Mouse (Mus musculus) heart, embryonic 14.5 days (tissue): ENCODE measurements around the gene Hsd3b2. TPM values are rescaled to one million over a fixed set of nuclear protein-coding genes. Genes with fewer than 3 reads are reported as not detected.

Experiments used
- ATAC-seq: fragments of 200-750 bp; cut with Nextera tagmentation; 2 replicates; pipeline ENCODE4 v1.8.0; 2017; ENCODE audit warnings: low read depth, moderate TSS enrichment; ENCODE audit not compliant: insufficient number of reproducible peaks, insufficient read depth, low FRiP score
- H3K27ac ChIP-seq, 2 experiments: fragments of 200-500 bp in 1 of 2; fragments of 300-500 bp in 1 of 2; sonication (generic) in 1 of 2; replicated peaks in 1 of 2; 2 replicates each; pipeline ENCODE4 v1.5.1; 2012 to 2014; ENCODE audit warnings: low read depth in 2 of 2, low read length in 2 of 2, control low read depth in 1 of 2, mild to moderate bottlenecking in 1 of 2, mixed read lengths in 1 of 2; ENCODE audit not compliant: control insufficient read depth in 1 of 2, insufficient read depth in 1 of 2
- H3K27me3 ChIP-seq: fragments of 300-500 bp; sonication (generic); 2 replicates; pipeline ENCODE4 v1.6.1; 2014; ENCODE audit warnings: mild to moderate bottlenecking, low read length, control low read depth; ENCODE audit not compliant: control insufficient read depth, insufficient read depth
- H3K36me3 ChIP-seq: fragments of 300-500 bp; sonication (generic); 2 replicates; pipeline ENCODE4 v1.6.1; 2014; ENCODE audit warnings: mild to moderate bottlenecking, control low read depth, low read length, mixed read lengths; ENCODE audit not compliant: control insufficient read depth, insufficient read depth
- H3K4me1 ChIP-seq, 2 experiments: fragments of 200-500 bp in 1 of 2; fragments of 300-500 bp in 1 of 2; sonication (generic) in 1 of 2; 2 replicates each; pipeline ENCODE4 v1.6.1; 2012 to 2014; ENCODE audit warnings: low read length in 2 of 2, control low read depth in 1 of 2, mixed read lengths in 1 of 2; ENCODE audit not compliant: control insufficient read depth in 2 of 2, insufficient read depth in 2 of 2
- H3K4me2 ChIP-seq: fragments of 300-500 bp; sonication (generic); 2 replicates; pipeline ENCODE4 v1.6.1; 2014; ENCODE audit warnings: mild to moderate bottlenecking, low read length
- H3K4me3 ChIP-seq, 2 experiments: fragments of 200-500 bp in 1 of 2; fragments of 300-500 bp in 1 of 2; sonication (generic) in 1 of 2; 2 replicates each; pipeline ENCODE4 v1.5.1; 2012 to 2014; ENCODE audit warnings: low read length in 2 of 2, mild to moderate bottlenecking in 2 of 2, control low read depth in 1 of 2, low read depth in 1 of 2, moderate library complexity in 1 of 2; ENCODE audit not compliant: control insufficient read depth in 1 of 2, insufficient read depth in 1 of 2
- H3K9ac ChIP-seq: fragments of 300-500 bp; sonication (generic); 2 replicates; pipeline ENCODE4 v1.6.1; 2014; ENCODE audit warnings: mild to moderate bottlenecking, low read length
- H3K9me3 ChIP-seq: fragments of 300-500 bp; sonication (generic); 2 replicates; pipeline ENCODE4 v1.6.1; 2016; ENCODE audit warnings: low read length, control low read depth; ENCODE audit not compliant: control insufficient read depth
- WGBS: fragments of 180-500 bp; shearing (Covaris S2); extraction: QIAGEN DNeasy Blood & Tissue Kit; methylation state at CpG from one replicate; pipeline ENCODE4 v1.1.7; 2014; 5-methylcytosine and 5-hydroxymethylcytosine counted together
- polyA plus RNA-seq: library from polyadenylated mRNA; unstranded; fragments of >200 nt; fragmentation: Nextera tagmentation; extraction: Ambion mirVana; gene quantifications from 2 replicates; pipeline ENCODE4 v1.2.1, GENCODE M21; 2014

Hsd3b2 gene
- polyA plus RNA-seq, 1 experiment from 2014 or later, result not detected

GRCm38 (mm10) chr3:98720740-98721139, 3.6 kb downstream of the Hsd3b2 start:
- no peak for ATAC-seq
- H3K4me1 ChIP-seq, result no peaks in the 10 kb centered on the region
- H3K27me3 ChIP-seq, result no peaks in the 10 kb centered on the region
- no peaks in the 10 kb centered on the region for H3K9me3 ChIP-seq
- H3K27ac ChIP-seq, result no peak overlapping the region
- no peaks in the 10 kb centered on the region for H3K36me3 ChIP-seq
- H3K9ac ChIP-seq, result no peak overlapping the region
- H3K4me2 ChIP-seq, result no peak overlapping the region
- H3K4me3 ChIP-seq, result no peak overlapping the region

GRCm38 (mm10) chr3:98682401-98682800, 41.9 kb downstream of the Hsd3b2 start:
- Histone ChIP-seq H3K27ac (no peak overlapping the region), H3K4me3 (no peak overlapping the region), H3K4me2 (no peak overlapping the region), H3K9me3 (no peaks in the 10 kb centered on the region), H3K36me3 (no peaks in the 10 kb centered on the region), H3K9ac (no peak overlapping the region), H3K27me3 (no peaks in the 10 kb centered on the region), H3K4me1 (no peaks in the 10 kb centered on the region)
- ATAC-seq, result no peak
- 65% methylated on average over 1 of the region's 1 CpGs for WGBS

GRCm38 (mm10) chr3:98680786-98681185, 43.6 kb downstream of the Hsd3b2 start:
- Histone ChIP-seq H3K36me3 (no peaks in the 10 kb centered on the region), H3K27me3 (no peaks in the 10 kb centered on the region), H3K9me3 (no peaks in the 10 kb centered on the region), H3K27ac (no peak overlapping the region), H3K4me3 (no peak overlapping the region), H3K9ac (no peak overlapping the region), H3K4me1 (no peaks in the 10 kb centered on the region), H3K4me2 (no peak overlapping the region)
- ATAC-seq, result no peak

Other genes starting within 250 kb of the Hsd3b2 start
- gene Hsd3b4, start 214.0 kb downstream of the Hsd3b2 start, polyA plus RNA-seq, result not detected in 2 replicates
- not detected in 2 replicates for gene Gm10681, start 135.7 kb downstream of the Hsd3b2 start, polyA plus RNA-seq
- gene Hsd3b5, start 94.3 kb downstream of the Hsd3b2 start, polyA plus RNA-seq, result not detected in 2 replicates
- gene Hsd3b3, start 38.6 kb upstream of the Hsd3b2 start, polyA plus RNA-seq, result not detected in 2 replicates
- gene Hsd3b6, start 89.9 kb upstream of the Hsd3b2 start, polyA plus RNA-seq, result 5.0 and 5.7 TPM in 2 replicates
- gene Hsd3b1, start 135.3 kb upstream of the Hsd3b2 start, polyA plus RNA-seq, result 0.16 TPM in 1 of 2 replicates, not detected in the other
- not detected in 2 replicates for gene Hao2, start 168.7 kb upstream of the Hsd3b2 start, polyA plus RNA-seq